Mouse (Mus musculus) CH12.LX (cell line): ENCODE measurements around the gene Plxna2.

Experiments
- CTCF ChIP-seq, 2 experiments: IDR thresholded peaks in 1 of 2; conservative IDR thresholded peaks in 1 of 2; 2 replicates each; pipeline ENCODE4 v1.5.1; 2011 to 2012; ENCODE audit warnings: low read depth in 2 of 2, low read length in 2 of 2, improper control_type of control experiment in 1 of 2, inconsistent platforms in 1 of 2, mild to moderate bottlenecking in 1 of 2, moderate library complexity in 1 of 2
- EP300 ChIP-seq: IDR thresholded peaks from 2 replicates; pipeline ENCODE4 v1.6.1; 2011; ENCODE audit warnings: low read length, improper control_type of control experiment
- MAX ChIP-seq: IDR thresholded peaks from 2 replicates; pipeline ENCODE4 v1.6.1; 2011; ENCODE audit warnings: low read length, improper control_type of control experiment
- MXI1 ChIP-seq: IDR thresholded peaks from 2 replicates; pipeline ENCODE4 v1.6.1; 2011; ENCODE audit warnings: mild to moderate bottlenecking, low read depth, low read length, improper control_type of control experiment
- POLR2A ChIP-seq: IDR thresholded peaks from 2 replicates; pipeline ENCODE4 v1.6.1; 2011; ENCODE audit warnings: low read depth, mild to moderate bottlenecking, improper control_type of control experiment, low read length
- TCF12 ChIP-seq: IDR thresholded peaks from 2 replicates; pipeline ENCODE4 v1.6.1; 2014; ENCODE audit warnings: low read depth, mild to moderate bottlenecking, inconsistent platforms, low read length, improper control_type of control experiment
- UBTF ChIP-seq: IDR thresholded peaks from 2 replicates; pipeline ENCODE4 v1.6.1; 2012; ENCODE audit warnings: low read depth, mild to moderate bottlenecking, inconsistent platforms, low read length, improper control_type of control experiment, moderate library complexity
- ZC3H11A ChIP-seq: IDR thresholded peaks from 2 replicates; pipeline ENCODE4 v1.6.1; 2012; ENCODE audit warnings: low read depth, mild to moderate bottlenecking, inconsistent platforms, low read length, improper control_type of control experiment
- ZNF384 ChIP-seq: IDR thresholded peaks from 2 replicates; pipeline ENCODE4 v1.6.1; 2012; ENCODE audit warnings: low read depth, low read length, improper control_type of control experiment, inconsistent platforms

- TF ChIP-seq POLR2A (no peak), MAX (no peak), CTCF (conservative IDR thresholded peaks at IDR 0.05 in 1 of 2, IDR thresholded peaks at IDR 0.05 in 1 of 2; ENCODE audit: low read depth in 2 of 2, low read length in 2 of 2) (no peak), TCF12 (no peak), ZNF384 (no peak), ZC3H11A (no peak), MXI1 (no peak), EP300 (no peak), UBTF (no peak)
Observed at GRCm38 (mm10) chr1:194746332-194747249, 128.6 kb downstream of the Plxna2 start.
